Mouse (Mus musculus): ENCODE data around the gene Nim1k. TPM values are rescaled to one million over a fixed set of nuclear protein-coding genes. Genes with fewer than 3 reads are reported as not detected.

The Nim1k gene
- polyA plus RNA-seq, 1 experiment: 0.05 TPM

DNA sequence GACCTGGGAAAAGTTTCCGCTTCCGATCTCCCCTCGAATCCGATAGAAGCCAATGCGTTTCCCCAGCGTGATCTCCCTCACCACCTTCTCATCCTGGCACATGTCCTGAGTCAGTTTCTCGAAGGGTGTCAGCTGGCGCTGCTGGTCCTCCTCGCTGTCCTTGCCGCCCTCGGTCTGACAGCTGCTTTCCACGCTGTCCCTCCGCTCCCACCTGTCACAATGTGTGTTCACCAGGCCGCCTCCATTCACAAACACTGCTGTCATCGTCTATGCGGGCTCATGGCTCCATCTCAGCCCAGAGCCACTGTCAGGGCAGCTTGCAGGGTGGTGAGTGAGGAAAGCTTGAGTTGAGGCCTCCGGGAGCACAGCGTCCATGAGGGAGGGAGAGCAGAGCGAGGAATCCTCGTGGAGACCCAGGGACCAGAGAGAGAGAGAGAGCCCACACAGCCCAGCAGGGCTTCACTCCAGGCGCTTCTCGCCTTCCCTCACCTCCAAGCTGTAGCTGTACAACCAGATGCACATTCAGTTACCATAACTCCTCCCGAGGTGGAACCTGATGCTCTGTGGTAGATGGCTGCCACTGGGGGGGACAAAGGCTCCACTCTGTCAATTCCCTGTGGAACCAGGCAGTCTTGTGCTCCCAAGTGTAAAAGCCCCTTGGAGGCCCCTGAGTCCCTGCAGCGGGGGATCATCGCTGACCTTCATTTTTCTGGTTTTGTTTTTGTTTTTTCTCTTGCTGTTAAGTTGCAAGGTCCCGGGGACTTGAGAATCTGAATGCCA is 27.9 kb downstream of the Nim1k start:
- Histone ChIP-seq H3K27ac (ENCODE audit: insufficient read depth, low read depth, low read length) (no peak overlapping the region), H3K27me3 (ENCODE audit: control insufficient read depth, insufficient read depth, low read length) (no peaks in the 10 kb centered on the region), H3K4me3 (ENCODE audit: low read depth, low read length) (no peak overlapping the region), H3K4me1 (ENCODE audit: control insufficient read depth, insufficient read depth, insufficient read length, low read length) (no peaks in the 10 kb centered on the region), H3K36me3 (ENCODE audit: control insufficient read depth, insufficient read depth, low read length) (no peaks in the 10 kb centered on the region)
- TF ChIP-seq POLR2A (IDR thresholded peaks at IDR 0.05; ENCODE audit: low read depth, low read length) (no peak), CTCF (IDR thresholded peaks at IDR 0.05; ENCODE audit: extremely low read depth, insufficient read length, insufficient replicate concordance, low read depth, low read length) (no peak)
- 77% methylated on average over 26 of the region's 26 CpGs for WGBS

DNA sequence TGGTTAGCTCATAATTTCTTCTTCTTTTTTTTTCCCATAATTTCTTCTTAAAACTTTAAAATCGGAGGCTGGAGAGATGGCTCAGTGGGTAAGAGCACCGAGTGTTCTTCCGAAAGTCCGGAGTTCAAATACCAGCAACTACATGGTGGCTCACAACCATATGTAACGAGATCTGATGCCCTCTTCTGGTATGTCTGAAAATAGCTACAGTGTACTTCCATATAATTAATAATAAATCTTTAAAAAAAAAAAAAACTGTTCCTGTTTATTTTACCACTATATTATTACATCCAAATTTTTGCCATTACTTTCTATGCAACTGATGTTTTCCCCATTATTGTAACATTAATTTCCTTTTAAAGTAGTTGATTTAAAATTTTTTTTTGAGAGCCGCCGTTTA is 31.1 kb downstream of the Nim1k start:
- TF ChIP-seq POLR2A (IDR thresholded peaks at IDR 0.05; ENCODE audit: low read depth, low read length) (no peak), CTCF (IDR thresholded peaks at IDR 0.05; ENCODE audit: extremely low read depth, insufficient read length, insufficient replicate concordance, low read depth, low read length) (no peak)
- Histone ChIP-seq H3K36me3 (ENCODE audit: control insufficient read depth, insufficient read depth, low read length) (no peaks in the 10 kb centered on the region), H3K27me3 (ENCODE audit: control insufficient read depth, insufficient read depth, low read length) (no peaks in the 10 kb centered on the region), H3K4me1 (ENCODE audit: control insufficient read depth, insufficient read depth, insufficient read length, low read length) (no peaks in the 10 kb centered on the region), H3K4me3 (ENCODE audit: low read depth, low read length) (no peak overlapping the region), H3K27ac (ENCODE audit: insufficient read depth, low read depth, low read length) (no peak overlapping the region)
- 63% methylated on average over 7 of the region's 7 CpGs for WGBS

DNA sequence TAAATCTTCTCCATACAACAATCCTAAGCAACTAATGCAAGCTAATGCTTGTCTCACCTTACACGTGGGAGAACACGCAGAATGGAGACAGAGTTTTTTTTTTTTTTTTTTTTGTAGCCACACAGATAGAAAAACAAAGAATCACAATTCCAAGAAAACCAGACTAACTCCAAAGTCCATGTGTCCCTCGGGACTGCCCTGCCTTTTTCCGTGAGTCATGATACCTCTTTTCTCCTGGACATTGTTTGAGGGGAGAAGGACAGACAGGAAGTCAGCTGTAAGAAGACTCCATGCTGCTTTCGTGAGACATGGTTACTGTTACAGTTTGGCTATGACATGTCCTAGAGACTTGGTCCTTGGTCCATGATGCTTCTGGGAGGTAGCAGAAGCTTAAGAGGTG is 32.3 kb downstream of the Nim1k start:
- H3K36me3 ChIP-seq (ENCODE audit: control insufficient read depth, insufficient read depth, low read length): no peaks in the 10 kb centered on the region
- no peaks in the 10 kb centered on the region for H3K27me3 ChIP-seq (ENCODE audit: control insufficient read depth, insufficient read depth, low read length)
- H3K4me3 ChIP-seq (ENCODE audit: low read depth, low read length): no peak overlapping the region
- WGBS: 55% methylated on average over 5 of the region's 5 CpGs
- TF ChIP-seq POLR2A (IDR thresholded peaks at IDR 0.05; ENCODE audit: low read depth, low read length) (no peak), CTCF (IDR thresholded peaks at IDR 0.05; ENCODE audit: extremely low read depth, insufficient read length, insufficient replicate concordance, low read depth, low read length) (no peak)
- H3K4me1 ChIP-seq (ENCODE audit: control insufficient read depth, insufficient read depth, insufficient read length, low read length): no peaks in the 10 kb centered on the region
- no peak overlapping the region for H3K27ac ChIP-seq (ENCODE audit: insufficient read depth, low read depth, low read length)

DNA sequence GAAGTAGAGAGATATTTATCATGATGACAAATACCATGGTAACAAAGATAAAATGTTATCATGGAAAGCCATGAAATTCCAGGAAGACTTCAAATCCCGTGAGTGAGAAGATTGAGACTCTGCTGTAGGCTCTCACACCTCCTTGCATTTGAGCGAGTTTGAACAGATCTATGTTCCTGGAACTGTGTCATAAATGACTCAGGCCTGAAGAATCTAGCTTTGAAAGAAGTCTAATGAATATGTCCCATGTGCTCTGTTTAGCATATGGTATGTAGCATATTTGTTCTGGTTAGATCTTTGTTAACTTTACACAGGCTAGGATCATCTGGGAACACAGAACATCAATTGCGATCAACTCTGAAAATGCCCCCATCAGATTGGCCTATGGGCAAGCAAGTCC is 33.2 kb downstream of the Nim1k start:
- Histone ChIP-seq H3K4me1 (ENCODE audit: control insufficient read depth, insufficient read depth, insufficient read length, low read length) (no peaks in the 10 kb centered on the region), H3K27me3 (ENCODE audit: control insufficient read depth, insufficient read depth, low read length) (no peaks in the 10 kb centered on the region), H3K27ac (ENCODE audit: insufficient read depth, low read depth, low read length) (no peak overlapping the region), H3K4me3 (ENCODE audit: low read depth, low read length) (no peak overlapping the region), H3K36me3 (ENCODE audit: control insufficient read depth, insufficient read depth, low read length) (no peaks in the 10 kb centered on the region)
- TF ChIP-seq CTCF (IDR thresholded peaks at IDR 0.05; ENCODE audit: extremely low read depth, insufficient read length, insufficient replicate concordance, low read depth, low read length) (no peak), POLR2A (IDR thresholded peaks at IDR 0.05; ENCODE audit: low read depth, low read length) (no peak)
- WGBS: 64% methylated on average over 3 of the region's 3 CpGs

DNA sequence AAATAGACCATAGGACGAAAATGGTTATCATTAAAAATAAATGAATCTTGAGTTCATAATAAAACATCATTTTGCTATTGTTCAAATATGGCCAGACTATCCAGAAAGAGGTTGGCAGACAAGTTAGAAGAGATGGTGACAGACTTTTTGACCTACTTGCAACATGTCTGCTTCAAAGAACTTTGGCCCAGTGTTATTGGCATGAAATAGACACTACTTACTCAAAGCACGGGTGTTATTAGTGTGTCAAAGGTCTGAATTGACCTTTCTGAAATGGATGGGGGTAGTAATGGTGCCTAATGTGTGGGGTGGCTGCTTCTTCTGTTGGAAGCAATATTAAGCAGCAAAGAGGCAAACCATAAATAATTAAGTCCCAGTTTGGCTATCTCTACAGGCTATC is 39.6 kb downstream of the Nim1k start:
- Histone ChIP-seq H3K27me3 (ENCODE audit: control insufficient read depth, insufficient read depth, low read length) (no peaks in the 10 kb centered on the region), H3K27ac (ENCODE audit: insufficient read depth, low read depth, low read length) (no peak overlapping the region), H3K4me3 (ENCODE audit: low read depth, low read length) (no peak overlapping the region), H3K36me3 (ENCODE audit: control insufficient read depth, insufficient read depth, low read length) (no peaks in the 10 kb centered on the region), H3K4me1 (ENCODE audit: control insufficient read depth, insufficient read depth, insufficient read length, low read length) (no peaks in the 10 kb centered on the region)
- 74% methylated on average over 2 of the region's 2 CpGs for WGBS
- TF ChIP-seq POLR2A (IDR thresholded peaks at IDR 0.05; ENCODE audit: low read depth, low read length): no peak
- no peak for TF ChIP-seq CTCF (IDR thresholded peaks at IDR 0.05; ENCODE audit: extremely low read depth, insufficient read length, insufficient replicate concordance, low read depth, low read length)

DNA sequence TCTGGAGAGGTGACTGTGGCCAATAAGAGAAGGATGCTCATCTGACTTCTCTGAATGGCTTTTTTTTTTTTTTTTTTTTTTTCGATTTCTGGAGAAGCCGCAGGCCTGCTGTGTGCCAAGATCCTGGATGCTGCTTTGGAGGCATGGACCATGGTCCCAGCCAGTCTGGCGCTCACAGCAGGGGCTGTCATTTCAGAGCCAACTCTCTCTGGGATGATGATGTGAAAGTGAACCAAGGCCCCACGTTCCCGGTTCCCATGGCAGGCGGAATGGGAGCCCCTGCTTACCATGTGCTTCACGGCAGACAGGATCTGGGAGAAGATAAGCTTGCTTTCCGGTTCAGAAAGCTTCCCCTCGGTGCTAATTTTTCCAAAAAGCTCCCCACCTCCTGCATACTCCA is 41.9 kb downstream of the Nim1k start:
- Histone ChIP-seq H3K36me3 (ENCODE audit: control insufficient read depth, insufficient read depth, low read length) (0 out of 2 replicates have a peak, but pooled peaks cover 2% of the 10 kb centered on the region), H3K4me1 (ENCODE audit: control insufficient read depth, insufficient read depth, insufficient read length, low read length) (no peaks in the 10 kb centered on the region), H3K27me3 (ENCODE audit: control insufficient read depth, insufficient read depth, low read length) (no peaks in the 10 kb centered on the region), H3K27ac (ENCODE audit: insufficient read depth, low read depth, low read length) (no peak overlapping the region), H3K4me3 (ENCODE audit: low read depth, low read length) (no peak overlapping the region)
- TF ChIP-seq CTCF (IDR thresholded peaks at IDR 0.05; ENCODE audit: extremely low read depth, insufficient read length, insufficient replicate concordance, low read depth, low read length): no peak
- no peak for TF ChIP-seq POLR2A (IDR thresholded peaks at IDR 0.05; ENCODE audit: low read depth, low read length)
- 69% methylated on average over 9 of the region's 9 CpGs for WGBS

DNA sequence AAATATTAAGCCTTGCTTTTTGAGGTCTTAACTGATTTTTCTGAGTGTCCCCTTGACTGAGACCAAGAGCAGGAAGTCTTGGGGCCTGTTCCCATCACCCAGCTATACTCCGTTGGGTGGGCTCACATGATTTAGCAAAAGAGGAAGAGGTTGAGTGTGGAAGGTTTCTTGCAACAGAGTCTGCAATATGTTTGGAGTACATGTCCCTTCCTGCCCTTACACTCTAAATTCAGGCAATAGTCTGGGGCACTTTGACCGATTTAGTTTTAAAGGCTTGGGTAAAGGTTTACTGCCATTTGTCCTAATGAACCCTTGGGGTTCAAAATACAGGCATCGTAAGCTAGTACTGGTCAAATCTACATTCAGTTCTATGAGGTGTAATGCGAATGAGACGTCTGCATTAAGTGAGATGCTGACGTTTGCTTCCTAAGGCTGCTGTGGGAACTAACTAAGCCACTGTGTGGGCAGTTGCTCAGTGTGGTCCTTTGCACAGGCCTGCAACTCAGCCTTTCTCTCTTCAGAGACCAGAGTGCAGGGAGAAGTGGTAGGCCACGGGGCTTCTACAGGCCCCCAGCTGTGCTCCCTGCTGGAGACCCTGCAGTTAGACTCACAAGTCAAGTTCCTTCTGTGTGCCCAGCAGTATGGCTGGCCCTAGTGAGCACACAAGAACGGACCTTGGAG is 42.4 kb downstream of the Nim1k start:
- Histone ChIP-seq H3K27ac (ENCODE audit: insufficient read depth, low read depth, low read length) (no peak overlapping the region), H3K27me3 (ENCODE audit: control insufficient read depth, insufficient read depth, low read length) (no peaks in the 10 kb centered on the region)
- TF ChIP-seq CTCF (IDR thresholded peaks at IDR 0.05; ENCODE audit: extremely low read depth, insufficient read length, insufficient replicate concordance, low read depth, low read length) (no peak), POLR2A (IDR thresholded peaks at IDR 0.05; ENCODE audit: low read depth, low read length) (no peak)

More for the DNA sequence above, 42.4 kb downstream of the Nim1k start:
- H3K36me3 ChIP-seq (ENCODE audit: control insufficient read depth, insufficient read depth, low read length): peaks cover 5% of the 10 kb centered on the region
- no peaks in the 10 kb centered on the region for H3K4me1 ChIP-seq (ENCODE audit: control insufficient read depth, insufficient read depth, insufficient read length, low read length)
- 74% methylated on average over 8 of the region's 8 CpGs for WGBS
- no peak overlapping the region for H3K4me3 ChIP-seq (ENCODE audit: low read depth, low read length)

All from small intestine, adult 2 months (tissue).